Mouse (Mus musculus) layer of hippocampus, adult 9-10 months (tissue): Measurements from ENCODE around the gene Supt20.
"Not testable (repeated sequence)": the region's sequence is repeated elsewhere in the genome, so short reads cannot be mapped to it uniquely, and the experiment has no call there.

ENCODE experiments used
- DNase-seq: peaks from one replicate; pipeline ENCODE4 v3.0.0; 2022; ENCODE audit warnings: low spot score

Supt20 gene

DNA sequence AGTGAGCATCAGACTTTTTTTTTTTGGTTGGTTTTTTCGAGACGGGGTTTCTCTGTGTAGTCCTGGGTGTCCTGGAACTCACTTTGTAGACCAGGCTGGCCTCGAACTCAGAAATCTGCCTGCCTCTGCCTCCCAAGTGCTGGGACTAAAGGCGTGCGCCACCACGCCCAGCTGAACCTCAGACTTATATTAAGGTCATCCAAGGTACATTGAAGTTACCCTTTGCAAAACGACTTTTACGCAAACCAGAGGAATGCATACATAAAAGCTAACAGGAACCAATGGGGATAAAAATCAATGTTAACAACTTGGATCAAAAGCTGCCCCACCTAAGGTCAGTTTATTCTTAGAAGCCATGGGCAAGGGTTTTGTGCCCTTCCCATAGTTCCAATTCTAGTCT is 11.5 kb downstream of the Supt20 start:
- not testable (repeated sequence) for DNase-seq

DNA sequence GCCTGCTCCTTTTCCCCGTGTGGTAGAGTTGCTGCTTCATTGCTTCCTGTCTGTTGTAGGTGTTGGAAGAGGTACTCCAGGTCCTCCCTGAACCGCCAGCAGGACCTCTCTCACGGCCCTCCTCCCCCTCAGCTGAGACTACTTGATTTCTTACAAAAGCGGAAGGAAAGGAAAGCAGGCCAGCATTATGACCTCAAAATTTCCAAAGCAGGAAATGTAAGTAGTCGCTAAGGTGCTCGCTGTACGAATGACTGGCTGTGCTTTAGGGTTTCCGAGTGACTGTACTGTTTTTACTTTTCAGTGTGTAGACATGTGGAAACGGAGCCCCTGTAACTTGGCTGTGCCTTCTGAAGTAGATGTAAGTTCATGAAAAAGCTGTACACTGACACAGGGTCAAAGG is 16.4 kb downstream of the Supt20 start:
- no peak for DNase-seq

DNA sequence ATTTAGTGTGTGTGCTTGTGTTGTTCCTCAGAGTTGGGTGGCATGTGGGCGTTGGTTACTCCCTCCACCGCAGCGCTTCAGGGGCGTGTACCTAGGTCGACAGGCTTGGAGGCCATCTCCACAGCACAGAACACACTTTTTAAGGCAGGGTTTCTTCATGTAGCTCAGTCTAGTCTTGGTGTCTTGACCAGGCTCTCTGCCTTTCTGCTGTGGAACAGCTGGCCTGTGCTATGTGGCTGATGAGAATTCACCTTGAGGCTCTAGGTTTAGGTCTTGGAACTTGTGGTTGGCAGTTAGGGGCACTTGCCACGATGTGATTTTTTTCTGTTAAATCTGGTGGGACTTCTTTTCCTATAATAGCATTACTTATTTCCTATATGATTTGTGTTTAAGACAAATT is 21.6 kb downstream of the Supt20 start, which contains the start of gene Gm21958:
Gene Gm21958, minus strand, starts transcription at position 101 of the 400 bp plus-strand sequence.
- no peak for DNase-seq

DNA sequence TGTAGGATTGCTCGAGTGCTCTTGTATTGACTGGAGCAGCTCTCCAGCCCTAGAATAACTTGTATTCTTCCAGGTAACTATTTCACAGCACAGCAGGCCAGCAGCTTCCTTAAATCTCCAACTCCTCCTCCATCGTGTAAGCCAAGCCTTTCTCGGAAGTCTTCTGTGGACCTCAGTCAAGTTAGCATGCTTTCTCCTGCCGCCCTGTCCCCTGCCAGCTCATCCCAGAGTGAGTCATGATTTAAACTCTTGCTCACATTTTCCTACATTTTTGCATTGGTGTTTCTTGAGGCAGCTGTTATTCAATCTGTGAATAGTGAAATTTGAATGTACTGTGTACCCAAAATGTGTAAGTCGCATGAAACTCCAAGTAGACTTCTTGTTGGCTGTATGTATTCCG is 22.9 kb downstream of the Supt20 start:
- no peak for DNase-seq

DNA sequence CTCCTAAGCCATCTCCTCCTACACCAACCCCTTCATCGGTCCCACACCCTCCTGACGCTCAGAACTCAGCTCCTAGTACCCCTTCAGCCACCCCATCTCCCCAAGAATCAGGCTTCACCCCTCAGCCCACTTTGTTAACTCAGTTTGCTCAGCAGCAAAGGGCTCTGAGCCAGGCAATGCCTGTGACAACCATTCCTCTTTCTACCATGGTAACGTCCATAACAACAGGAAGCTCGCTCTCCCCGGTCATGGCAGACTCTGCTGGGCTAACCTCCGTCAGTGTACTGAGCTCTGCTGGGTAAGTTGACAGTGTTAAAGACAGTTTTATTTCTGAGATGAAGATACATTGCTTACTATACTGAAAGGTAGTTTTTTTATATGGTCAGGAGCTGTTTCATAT is 24.7 kb downstream of the Supt20 start:
- no peak for DNase-seq

DNA sequence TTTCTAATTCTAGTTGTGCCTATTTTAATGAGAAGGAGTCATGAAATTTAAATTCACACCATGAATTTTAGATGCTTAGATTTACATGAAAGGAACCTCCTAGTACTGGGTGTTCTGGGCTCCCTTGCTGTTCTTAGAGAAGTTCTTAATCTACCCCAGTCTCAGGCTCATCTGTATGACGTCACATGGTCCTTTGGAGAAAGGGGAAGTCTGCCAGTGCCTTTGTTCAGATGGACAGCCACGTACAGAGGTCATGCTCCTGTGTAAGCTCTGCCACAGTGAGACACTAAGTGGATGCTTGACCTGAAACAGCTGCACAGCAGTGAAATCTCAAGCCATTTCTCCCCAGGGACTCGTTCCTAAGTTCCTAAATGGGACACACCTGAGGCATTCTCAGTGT is 26.3 kb downstream of the Supt20 start:
- DNase-seq = no peak

DNA sequence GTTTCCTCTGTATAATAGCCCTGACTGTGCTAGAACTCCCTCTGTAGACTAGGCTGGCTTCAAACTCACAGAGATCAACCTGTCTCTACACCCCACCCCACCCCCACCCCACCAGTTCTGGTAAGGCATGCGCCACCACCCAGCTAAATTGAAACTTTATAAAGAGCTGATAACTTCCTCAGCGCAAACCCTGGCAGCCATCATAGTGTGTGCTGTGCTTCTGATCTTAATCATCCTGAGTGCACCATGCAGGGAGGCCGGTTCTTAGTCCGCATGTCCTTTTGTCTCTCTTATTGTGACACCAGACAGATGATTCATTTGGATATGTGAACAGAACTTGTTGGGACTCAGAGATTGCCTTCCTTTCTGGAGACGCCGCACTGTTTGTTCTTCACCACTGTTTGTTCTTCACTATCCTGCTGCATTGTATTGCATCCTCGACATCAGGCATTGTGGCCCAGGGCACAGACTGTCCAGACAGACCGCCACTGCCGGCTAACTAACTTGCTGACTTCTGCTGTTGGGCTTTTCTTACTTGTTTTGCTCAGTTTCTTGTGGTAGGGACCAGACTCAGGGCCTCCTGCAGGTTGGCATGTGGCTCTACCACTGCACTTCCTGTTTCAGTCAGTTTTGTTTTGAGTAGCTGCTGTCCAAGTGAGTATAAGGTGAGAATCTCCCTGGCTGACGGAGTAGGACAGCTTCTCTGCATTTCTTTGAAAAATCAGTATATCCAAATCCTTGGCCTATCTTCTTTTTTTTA is 31.3 kb downstream of the Supt20 start:
- no peak for DNase-seq

DNA sequence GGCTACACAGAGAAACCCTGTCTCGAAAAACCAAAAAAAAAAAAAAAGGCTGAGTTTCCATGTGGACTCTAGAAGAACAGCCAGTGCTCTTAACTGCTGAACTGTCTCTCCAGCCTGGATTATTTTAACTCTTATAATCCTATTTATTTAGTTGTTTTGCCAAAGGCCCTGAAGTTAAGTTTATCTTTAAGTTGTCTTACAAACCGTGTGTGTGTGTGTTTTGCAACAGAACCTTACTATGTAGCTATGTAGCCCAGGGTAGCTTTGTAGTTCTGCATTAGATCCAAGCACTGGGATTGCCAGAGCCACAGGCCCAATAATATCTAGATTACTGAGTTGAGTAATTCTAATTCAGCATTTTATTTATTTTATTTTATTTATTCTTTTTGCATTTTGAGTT is 32.7 kb downstream of the Supt20 start:
- DNase-seq = no peak

DNA sequence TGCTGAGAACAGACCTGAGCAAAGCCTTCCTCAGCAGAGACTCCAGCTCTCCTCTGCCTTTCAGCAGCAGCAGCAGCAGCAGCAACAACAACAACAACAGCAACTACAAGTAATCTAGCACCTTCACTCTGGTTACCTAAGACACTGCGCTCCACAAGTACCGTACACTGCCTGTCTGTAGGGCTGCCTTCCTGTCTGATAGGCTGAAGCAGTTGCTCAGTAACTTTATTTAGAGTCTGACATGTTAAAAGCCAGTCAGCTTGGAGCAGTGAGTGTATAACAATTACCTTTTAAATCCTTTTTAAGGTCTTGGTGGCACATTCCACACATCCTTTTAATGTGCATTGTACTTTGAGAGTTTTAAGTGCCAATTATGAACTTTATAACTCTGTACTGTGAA is 35.0 kb downstream of the Supt20 start:
- no peak for DNase-seq

DNA sequence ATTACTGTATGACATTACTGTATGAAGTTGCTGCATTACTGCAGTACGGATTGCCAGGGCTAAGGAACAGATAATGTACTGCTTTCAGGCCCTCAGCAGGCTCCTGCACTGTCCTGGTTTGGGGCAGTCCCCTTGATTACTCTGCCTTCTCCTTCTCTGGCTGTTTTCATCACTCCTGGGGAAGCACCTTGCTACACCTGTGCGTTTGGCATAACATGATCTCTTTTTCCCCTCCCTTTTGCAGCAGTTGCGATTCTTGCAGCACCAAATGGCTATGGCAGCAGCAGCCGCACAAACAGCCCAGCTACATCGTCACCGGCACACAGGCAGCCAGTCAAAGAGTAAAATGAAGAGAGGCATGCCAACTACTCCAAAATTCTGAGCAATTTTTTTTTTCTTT is 35.5 kb downstream of the Supt20 start:
- DNase-seq = no peak

DNA sequence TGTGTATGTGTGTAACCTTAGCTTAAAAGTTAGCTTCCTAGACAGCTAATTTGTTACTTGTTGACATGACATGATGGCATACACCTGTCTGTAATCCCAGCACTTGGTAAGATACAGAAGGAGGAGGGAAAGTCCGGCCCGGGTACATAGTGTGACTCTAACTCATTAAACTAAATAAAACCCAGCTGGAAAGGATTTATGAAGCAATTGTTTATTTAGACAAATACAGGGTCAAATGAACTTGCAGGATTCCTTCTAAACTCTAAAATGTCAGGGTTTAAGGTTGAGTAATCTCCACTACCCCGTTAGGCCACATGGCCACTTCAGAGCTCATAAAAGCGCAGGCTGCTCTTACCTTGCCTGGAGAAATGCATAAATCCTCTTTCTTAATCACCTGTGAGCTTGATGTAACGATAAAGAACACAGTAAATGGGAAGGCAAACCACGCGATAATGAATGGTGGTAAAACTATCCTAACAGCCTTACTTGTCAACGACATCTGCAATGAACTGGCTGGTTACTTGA is 39.1 kb downstream of the Supt20 start:
- DNase-seq = no peak

DNA sequence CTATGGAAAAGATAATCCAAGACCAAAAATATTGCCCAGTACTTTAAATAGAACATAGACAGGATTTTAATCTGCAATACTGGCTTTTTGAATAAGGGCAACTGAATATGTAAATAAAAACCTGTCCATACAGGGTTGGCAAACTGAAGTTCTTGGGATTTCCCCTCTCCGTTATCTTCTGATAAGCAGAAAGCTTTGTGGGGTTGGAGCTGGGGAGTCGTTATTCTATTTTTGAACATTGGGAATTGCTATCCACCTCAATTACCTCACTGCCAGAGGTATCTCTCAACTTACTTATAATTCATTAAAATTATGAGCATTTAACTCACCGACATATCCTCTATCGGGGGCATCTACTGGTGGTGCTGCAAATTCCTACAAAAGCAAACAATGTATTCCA is 39.8 kb downstream of the Supt20 start:
- DNase-seq = no peak

DNA sequence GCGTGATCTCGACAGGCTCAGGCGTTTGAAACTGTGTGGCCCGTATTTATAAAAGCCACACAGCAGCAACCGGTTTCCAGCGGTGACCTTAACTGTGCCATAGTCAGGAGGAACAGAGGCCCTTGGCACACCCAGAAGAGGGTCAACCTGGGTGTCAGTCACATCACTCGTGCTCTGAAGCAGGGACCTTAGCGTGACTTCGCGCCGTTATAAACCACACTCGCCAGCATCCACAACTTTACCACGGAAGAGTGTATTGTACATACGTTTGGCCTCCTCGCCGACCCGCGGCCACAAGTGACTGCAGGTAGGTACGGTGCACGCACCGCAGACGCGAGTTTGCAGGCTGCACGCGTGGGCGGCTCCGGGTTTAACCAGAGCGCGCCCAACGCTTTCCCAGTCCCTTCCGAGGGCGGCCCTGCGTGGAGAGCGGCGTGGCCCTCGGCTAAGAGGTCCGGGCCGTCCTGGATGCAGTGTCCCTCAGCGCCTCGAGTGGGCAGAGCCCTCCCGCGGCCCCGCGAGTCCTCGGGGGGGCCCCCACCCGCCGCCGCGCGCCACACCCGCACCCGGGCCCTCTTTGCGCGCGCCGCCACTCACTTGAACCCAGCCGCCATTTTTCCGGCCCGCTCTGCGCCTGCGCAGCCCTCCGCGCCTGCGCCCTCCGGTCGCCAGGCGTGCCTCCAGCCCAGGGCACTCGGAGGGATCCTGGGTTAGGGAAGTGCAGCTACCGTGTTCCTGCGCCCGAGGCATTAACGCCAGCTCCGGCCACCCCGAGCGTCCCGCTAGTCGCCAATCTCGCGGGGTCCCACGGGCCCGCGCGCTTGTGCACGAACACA is 42.0 kb downstream of the Supt20 start:
- peak; percentile 73 for DNase-seq

DNA sequence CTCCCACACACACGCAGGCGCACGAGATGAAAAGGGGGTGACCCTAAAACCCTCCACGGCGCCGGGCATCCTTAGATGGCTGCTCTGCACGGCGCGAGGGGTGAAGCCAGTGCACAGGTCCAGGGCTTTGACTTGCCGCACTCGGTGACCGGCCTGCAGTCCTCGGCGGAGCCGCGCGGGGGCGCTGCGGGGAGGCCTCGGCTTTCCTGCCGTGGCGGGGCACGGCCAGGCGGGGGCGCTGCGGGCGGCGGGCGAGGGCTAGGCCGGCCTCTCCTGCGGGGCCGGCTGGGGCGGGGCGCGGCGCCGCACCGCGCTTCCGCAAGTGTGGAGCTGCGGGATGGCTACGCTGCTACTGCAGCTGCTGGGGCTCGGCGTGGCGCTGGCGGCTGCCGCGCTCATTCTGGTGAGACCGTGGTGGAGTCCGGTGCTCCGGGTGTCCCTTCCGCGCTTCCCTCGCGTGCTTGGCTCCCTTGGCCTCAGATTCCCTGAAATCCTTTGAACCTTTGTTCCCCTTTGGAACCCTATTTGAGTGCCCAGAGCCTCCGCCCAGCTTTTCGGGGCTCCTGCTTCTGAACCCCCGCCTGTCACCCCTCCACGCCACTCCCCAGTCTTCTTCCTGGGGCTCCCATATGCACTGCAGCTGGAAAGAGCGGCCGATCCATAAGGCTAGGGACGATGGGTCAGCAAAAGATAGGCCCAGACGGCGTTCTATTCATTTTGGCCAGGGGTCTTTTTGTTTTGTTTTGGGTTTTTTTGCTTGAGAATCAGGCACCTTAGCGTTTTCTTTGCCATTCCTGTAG is 42.8 kb downstream of the Supt20 start, which contains the start of the genes Exosc8 and Alg5:
Gene Exosc8, minus strand, starts transcription at position 147 of the 800 bp plus-strand sequence.
Gene Alg5, plus strand, starts transcription at position 293 of the 800 bp plus-strand sequence.
- peak; percentile 75 for DNase-seq

DNA sequence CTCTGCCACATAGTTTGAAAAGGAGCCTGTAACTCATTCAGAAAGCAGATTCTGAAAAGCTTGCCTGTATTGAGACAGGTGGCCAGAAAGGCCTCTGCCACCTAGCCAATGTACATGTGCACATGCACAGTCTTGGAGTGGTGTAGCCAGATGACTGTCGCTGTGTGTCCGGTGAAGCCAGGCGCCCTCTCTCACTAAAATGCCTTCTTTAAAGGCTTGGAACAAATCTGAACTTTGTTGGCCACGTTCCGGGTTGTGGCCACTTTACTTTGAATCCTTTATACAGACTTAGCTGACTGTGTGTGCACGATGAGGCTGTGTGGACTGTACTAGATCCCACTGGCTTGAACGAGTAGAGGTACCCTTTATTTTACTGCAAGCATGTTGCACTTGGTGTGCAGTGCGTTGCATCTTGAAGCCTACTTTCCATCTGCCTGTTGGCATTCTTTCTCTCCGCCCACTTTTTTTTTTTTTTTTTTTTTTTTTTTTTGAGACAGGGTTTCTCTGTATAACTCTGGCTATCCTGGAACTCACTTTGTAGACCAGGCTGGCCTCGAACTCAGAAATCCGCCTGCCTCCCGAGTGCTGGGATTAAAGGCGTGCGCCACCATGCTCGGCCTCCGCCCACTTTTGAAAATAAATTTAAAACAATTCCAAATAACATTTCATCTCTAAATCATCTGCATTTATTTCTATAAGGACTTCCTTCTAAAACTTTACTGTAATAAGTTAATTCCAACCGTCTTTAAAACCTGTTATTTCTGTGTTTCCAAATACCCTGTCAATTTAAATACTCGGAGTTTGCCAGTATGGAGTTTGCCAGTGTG is 43.7 kb downstream of the Supt20 start:
- DNase-seq = no peak

DNA sequence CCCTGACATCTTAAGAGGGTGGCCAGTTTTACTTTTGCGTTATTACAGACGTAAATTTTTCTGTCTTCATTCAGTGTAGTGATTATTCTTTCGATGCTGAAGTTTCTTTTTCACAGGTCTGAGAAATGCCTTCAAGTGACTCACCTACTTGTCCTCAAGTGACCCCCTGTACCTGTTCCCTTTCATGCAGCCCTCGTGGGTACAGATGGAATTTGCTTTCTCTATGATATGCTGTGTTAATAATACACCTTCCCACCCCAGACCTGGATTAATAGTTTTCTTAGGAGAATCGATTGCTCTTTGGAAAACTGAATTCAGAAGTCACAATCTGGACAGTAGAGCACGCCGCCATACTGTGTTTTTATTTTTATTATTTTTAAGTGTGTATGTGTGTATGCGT is 44.7 kb downstream of the Supt20 start:
- no peak for DNase-seq

DNA sequence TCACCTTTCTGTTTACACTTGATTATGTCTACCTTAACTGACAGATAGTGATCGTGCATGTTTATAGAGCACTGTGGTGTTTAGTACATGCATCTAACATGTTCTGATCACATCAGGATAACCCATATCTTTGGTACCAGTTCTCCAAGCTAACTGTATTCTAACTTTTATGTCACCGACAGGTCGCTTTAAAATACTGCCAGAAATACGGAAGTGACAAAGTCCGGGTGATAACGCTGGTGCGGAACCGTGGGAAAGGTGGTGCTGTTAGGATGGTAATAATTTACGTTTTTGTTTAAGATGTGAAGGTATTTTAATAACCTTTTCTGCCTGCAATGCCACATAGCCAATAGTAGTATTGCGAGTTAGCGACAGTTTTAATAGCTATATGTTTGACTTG is 49.4 kb downstream of the Supt20 start:
- no peak for DNase-seq

DNA sequence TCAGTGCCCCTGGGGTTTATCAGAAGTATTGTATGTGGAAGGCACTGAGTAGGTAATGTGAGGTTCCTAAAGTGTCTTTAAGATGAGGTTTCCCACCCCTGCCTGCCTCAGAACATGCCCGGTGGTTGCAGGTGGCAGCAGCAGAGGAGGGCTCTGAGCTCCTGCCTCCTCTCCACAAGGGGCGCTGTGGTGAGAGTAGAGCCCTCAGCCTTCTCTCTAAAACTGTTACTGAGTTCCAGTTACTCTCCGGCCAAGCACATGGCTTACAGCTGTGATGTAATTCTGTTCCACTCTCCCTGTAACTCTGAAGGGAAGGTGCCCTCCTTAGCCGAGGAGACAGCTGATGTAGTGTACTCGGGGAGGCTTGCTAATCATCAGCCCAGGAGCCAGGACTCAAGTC is 53.2 kb downstream of the Supt20 start:
- no peak for DNase-seq

DNA sequence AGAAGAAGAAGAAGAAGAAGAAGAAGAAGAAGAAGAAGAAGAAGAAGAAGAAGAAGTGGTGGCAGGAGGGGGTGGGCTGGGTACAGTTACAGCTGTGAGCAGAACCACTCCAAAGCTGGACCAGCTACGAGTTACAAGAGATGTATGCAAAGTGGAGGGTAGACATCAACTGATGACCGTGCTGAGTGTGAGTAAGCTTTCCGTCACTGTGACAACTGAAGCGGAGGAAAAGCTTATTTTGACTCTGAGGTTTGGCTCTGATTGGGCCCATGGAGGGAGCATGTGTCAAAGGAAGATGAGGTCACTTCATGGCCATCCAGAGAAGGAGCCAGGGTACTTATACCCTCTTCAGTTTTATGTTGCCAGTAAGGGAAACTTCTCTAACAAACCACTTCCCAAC is 60.8 kb downstream of the Supt20 start:
- no peak for DNase-seq

DNA sequence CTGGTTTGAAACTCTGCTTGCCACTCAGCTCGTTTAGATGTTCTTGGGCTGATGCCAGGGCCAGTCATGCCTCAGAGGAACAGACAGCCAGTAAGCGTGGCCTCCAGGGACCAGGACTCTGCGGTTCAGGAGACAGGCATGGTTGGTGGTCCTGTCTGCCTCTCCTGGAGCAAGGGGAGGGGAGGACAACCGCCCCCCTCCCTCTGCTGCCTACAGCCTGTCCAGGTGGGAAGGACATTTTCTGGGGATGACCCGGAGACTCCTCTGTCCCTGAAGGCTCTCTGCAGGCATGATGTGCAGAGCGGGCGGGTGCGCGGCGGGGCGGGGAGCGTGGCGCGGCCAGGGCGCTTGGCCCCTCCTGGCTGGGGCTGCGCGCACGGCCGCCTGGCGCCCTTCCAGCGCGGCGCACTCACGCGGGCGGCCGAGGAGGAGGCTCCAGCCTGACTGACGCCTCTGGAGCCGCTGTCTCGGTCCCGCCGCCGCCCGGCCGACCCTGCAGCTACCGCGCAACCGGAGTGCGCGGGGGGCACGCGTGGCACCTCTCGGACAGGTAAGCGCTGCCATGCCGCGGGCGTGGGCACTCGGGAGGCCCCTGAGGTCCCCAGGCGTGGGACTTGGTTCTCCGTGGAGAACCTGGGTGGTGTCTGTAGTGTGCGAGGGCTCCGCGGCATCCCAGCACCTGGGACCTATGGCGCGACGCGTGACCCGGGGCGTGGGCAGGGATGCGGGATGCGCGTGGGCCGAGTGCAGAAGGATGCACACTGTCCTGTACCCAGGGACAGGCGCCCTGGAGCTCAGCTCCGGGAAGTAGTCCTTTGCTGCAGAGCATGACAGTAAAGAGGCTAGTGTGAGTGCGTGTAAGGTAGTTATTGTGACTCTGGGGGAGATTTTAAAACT is 62.8 kb downstream of the Supt20 start, which contains the start of gene Smad9:
Gene Smad9, plus strand, starts transcription at position 438 of the 897 bp plus-strand sequence.
- DNase-seq = no peak
